Mouse (Mus musculus) liver, adult 2 months (tissue): ENCODE measurements around the gene Dera. TPM values are rescaled to one million over a fixed set of nuclear protein-coding genes. Genes with fewer than 3 reads are reported as not detected.

Source experiments
- DNase-seq: peaks from one replicate; pipeline ENCODE4 v3.0.0-alpha.2; 2011; ENCODE audit warnings: low read depth, low spot score; ENCODE audit errors: extremely low read depth
- H3K27ac ChIP-seq: fragments of 200-500 bp; replicated peaks from 2 replicates; pipeline ENCODE4 v1.5.1; 2012; ENCODE audit warnings: low read depth, mild to moderate bottlenecking, control low read depth, inconsistent platforms, low read length; ENCODE audit not compliant: insufficient read depth
- H3K27me3 ChIP-seq: fragments of 200-500 bp; 2 replicates; pipeline ENCODE4 v1.6.1; 2012; ENCODE audit warnings: mild to moderate bottlenecking, moderate library complexity, low read length, inconsistent platforms; ENCODE audit not compliant: control insufficient read depth, insufficient read depth
- H3K36me3 ChIP-seq: fragments of 200-500 bp; 2 replicates; pipeline ENCODE4 v1.6.1; 2012; ENCODE audit warnings: low read length, inconsistent platforms; ENCODE audit not compliant: control insufficient read depth, insufficient read depth
- H3K4me1 ChIP-seq: fragments of 200-500 bp; 2 replicates; pipeline ENCODE4 v1.6.1; 2011; ENCODE audit warnings: low read length; ENCODE audit not compliant: control insufficient read depth, insufficient read depth
- H3K4me3 ChIP-seq: fragments of 200-500 bp; 2 replicates; pipeline ENCODE4 v1.5.1; 2011; ENCODE audit warnings: low read depth, mild to moderate bottlenecking, control low read depth, low read length, moderate library complexity; ENCODE audit not compliant: insufficient read depth
- H3K79me2 ChIP-seq: fragments of 200-500 bp; 2 replicates; pipeline ENCODE4 v1.6.1; 2012; ENCODE audit warnings: inconsistent platforms, mild to moderate bottlenecking, low read length, moderate library complexity; ENCODE audit not compliant: control insufficient read depth, insufficient read depth
- H3K9ac ChIP-seq: fragments of 200-500 bp; 2 replicates; pipeline ENCODE4 v1.6.1; 2012; ENCODE audit warnings: low read depth, mild to moderate bottlenecking, control low read depth, inconsistent platforms, low read length
- CTCF ChIP-seq: fragments of 200-500 bp; IDR thresholded peaks from 2 replicates; pipeline ENCODE4 v1.5.1; 2011; ENCODE audit warnings: low read depth, low read length, control low read depth
- POLR2A ChIP-seq: fragments of 200-500 bp; IDR thresholded peaks from 2 replicates; pipeline ENCODE4 v1.6.1; 2011; ENCODE audit warnings: low read length, control low read depth; ENCODE audit not compliant: insufficient read depth; ENCODE audit errors: extremely low read depth
- WGBS: fragments of 180-500 bp; shearing (Covaris S2); methylation state at CpG from one replicate; pipeline ENCODE4 v1.1.7; 2018; 5-methylcytosine and 5-hydroxymethylcytosine counted together
- polyA plus RNA-seq: library from polyadenylated mRNA; depleted of rRNA; stranded (reverse); fragments of >200 nt; gene quantifications from 2 replicates; pipeline ENCODE4 v1.2.3, GENCODE M21; 2012
- total RNA-seq: library from RNA; depleted of rRNA; stranded (reverse); fragments of >200 nt; gene quantifications from 2 replicates; pipeline ENCODE4 v1.2.3, GENCODE M21; 2014

Gene Dera
- total and polyA plus RNA-seq, 2 experiments, result 42.8 to 103 TPM

DNA sequence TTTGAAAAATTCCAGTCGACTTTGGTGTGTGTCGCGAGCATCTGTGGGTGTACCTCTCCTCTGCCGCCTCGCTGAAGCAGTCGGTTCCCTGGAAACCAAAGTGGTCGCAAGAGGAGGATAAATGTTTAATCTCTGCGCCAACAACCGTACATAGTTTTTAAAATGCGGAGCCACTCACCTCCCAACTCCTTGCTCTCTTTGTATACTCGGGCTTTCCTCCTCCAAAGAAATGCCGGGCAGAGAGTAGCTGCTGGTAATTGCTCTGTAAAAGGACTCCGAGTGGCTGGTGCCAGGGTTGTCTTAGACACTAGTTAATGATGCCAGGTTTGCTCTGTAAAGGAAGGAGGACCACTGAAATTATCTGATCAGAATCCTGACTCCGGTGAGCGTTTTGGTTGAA lies 6.6 kb downstream of the Dera start:
- peaks cover 15% of the 10 kb centered on the region for H3K4me1 ChIP-seq
- H3K9ac ChIP-seq, result no peak overlapping the region
- no peak overlapping the region for H3K4me3 ChIP-seq
- no peak for DNase-seq
- WGBS, result 93% methylated on average over 15 of the region's 15 CpGs
- H3K79me2 ChIP-seq, result peaks cover 39% of the 10 kb centered on the region
- H3K27me3 ChIP-seq, result no peaks in the 10 kb centered on the region
- no peak overlapping the region for H3K27ac ChIP-seq
- TF ChIP-seq POLR2A, result no peak
- no peak for TF ChIP-seq CTCF
- H3K36me3 ChIP-seq, result 0 out of 2 replicates have a peak, but pooled peaks cover 2% of the 10 kb centered on the region

DNA sequence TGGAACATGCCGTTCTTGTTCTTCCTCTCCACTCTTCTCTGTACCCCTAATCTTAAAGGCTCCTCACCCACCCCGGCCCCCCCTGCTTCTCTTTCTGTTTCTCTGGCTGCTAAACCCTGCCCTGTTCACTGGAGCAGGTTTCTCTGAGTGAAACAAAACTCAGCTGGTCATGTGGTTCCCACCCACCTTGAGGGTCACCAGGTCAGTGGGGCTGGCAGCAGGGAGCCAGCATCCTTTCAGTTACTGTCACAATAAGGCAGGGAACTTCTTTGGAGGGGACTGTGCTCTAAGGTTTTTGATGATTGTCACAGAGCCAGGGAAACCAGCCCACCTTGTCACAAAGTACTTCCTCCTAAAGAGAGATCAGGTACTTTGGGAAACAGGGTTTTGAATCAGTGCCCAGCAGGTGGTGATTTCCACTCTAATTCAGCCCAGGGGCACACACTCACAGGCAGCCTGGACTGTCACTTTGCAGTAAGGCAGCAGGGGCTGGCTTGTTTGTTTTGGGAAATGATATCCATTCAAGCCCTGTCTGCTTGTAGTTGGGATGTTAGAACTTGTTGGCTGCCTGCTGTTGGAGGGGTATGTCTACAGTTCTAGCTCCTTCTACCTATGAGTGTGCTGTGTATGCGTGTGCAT lies 10.3 kb downstream of the Dera start:
- WGBS, result 87% methylated on average over 3 of the region's 3 CpGs
- Histone ChIP-seq H3K27me3 (no peaks in the 10 kb centered on the region), H3K79me2 (peaks cover 38% of the 10 kb centered on the region), H3K27ac (no peak overlapping the region), H3K4me3 (no peak overlapping the region), H3K36me3 (0 out of 2 replicates have a peak, but pooled peaks cover 2% of the 10 kb centered on the region), H3K4me1 (peaks cover 2% of the 10 kb centered on the region; the same call in 1 of the 2 replicates), H3K9ac (no peak overlapping the region)
- no peak for DNase-seq
- TF ChIP-seq CTCF (no peak), POLR2A (no peak)

DNA sequence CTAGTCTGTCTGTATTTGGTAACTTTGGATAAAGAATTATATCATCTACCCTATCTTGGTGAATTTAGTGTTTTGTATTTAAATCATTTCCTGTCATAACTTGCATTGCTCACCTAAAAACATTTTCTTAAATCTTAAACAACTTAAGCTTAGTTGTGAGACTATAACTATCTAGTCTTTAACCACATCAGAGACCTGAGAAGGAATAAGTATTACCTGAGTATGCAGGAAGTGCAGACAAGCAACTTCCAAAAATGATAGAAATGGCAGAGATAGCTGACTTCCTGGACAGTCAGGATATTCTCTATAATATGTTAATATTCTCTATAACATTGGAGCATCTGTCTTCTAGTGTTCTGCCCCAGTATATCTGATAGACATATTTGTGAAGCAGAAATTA lies 11.8 kb downstream of the Dera start:
- H3K4me3 ChIP-seq, result no peak overlapping the region
- no peaks in the 10 kb centered on the region for H3K27me3 ChIP-seq
- peaks cover 34% of the 10 kb centered on the region for H3K79me2 ChIP-seq
- H3K27ac ChIP-seq, result no peak overlapping the region
- TF ChIP-seq CTCF (no peak), POLR2A (no peak)
- no peak for DNase-seq
- peaks cover 2% of the 10 kb centered on the region; the same call in 1 of the 2 replicates for H3K4me1 ChIP-seq
- H3K36me3 ChIP-seq, result no peaks in the 10 kb centered on the region
- H3K9ac ChIP-seq, result no peak overlapping the region

- Histone ChIP-seq H3K4me1 (peaks cover 2% of the 10 kb centered on the region; the same call in 1 of the 2 replicates), H3K79me2 (peaks cover 15% of the 10 kb centered on the region; the same call in 1 of the 2 replicates), H3K36me3 (no peaks in the 10 kb centered on the region), H3K27ac (no peak overlapping the region), H3K4me3 (no peak overlapping the region), H3K27me3 (no peaks in the 10 kb centered on the region), H3K9ac (no peak overlapping the region)
- no peak for TF ChIP-seq POLR2A
- TF ChIP-seq CTCF, result no peak
- 92% methylated on average over 3 of the region's 3 CpGs for WGBS
- DNase-seq, result no peak
These were observed 17.4 kb downstream of the Dera start for GRCm38 (mm10) chr6:137771621-137772250.

GRCm38 (mm10) chr6:137772918-137773636 lies 18.7 kb downstream of the Dera start:
- DNase-seq, result peak; percentile 74
- H3K4me3 ChIP-seq, result no peak overlapping the region
- 56% methylated on average over 8 of the region's 8 CpGs for WGBS
- TF ChIP-seq CTCF (no peak), POLR2A (no peak)
- H3K27ac ChIP-seq, result no peak overlapping the region
- no peaks in the 10 kb centered on the region for H3K27me3 ChIP-seq
- peaks cover 2% of the 10 kb centered on the region; the same call in 1 of the 2 replicates for H3K4me1 ChIP-seq
- no peak overlapping the region for H3K9ac ChIP-seq
- H3K79me2 ChIP-seq, result peaks cover 15% of the 10 kb centered on the region; the same call in 1 of the 2 replicates
- H3K36me3 ChIP-seq, result no peaks in the 10 kb centered on the region
